Mouse (Mus musculus): Measurements from ENCODE around the gene Gm10376.
"Not testable (repeated sequence)": the region's sequence is repeated elsewhere in the genome, so short reads cannot be mapped to it uniquely, and the experiment has no call there.

Gene Gm10376

DNA sequence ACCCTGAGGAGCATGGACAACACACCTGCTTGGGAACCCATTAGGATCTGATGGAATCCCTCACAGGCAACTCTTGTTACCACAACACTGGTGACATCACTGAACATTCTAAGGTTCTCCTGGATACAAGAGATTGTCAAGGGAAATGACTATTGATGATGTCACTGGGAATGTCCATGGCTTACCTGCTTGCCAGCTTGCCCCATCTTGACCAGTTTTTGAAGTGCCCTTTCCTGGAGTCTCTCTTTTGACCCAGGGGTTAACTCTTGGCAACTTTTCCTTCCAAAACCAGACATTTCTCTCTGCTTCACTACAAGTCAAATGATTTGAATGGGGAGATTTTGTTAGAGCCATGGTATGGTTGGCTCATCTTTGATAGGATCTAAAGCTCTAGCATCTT is at the start of gene Gm10376:
Gene Gm10376, minus strand, starts transcription at position 101 of the 400 bp plus-strand sequence.
- not testable (repeated sequence) for DNase-seq (ENCODE audit: low spot score in 2 of 2)

DNA sequence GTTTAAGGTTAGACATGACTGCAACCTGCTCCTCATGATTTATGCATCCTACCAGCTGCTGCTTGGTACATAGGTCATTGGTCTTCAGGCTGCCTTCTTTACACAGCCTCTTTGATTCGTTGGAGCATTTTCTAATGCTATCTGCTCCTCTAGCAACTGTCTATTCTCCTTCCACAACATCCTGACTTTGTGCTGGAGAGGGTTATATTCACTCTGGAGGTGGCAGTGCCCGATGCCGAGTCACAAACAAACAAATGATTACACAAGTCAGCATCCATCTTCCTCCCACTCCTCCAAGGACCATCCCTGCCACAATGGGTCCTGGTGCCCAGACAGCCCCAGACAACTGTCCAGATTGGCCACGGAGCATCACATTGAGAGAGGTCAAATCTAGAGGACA is 44.8 kb upstream of the Gm10376 start:
- DNase-seq (ENCODE audit: low spot score in 2 of 2): peak in 1 of 2 experiments; percentile 60

DNA sequence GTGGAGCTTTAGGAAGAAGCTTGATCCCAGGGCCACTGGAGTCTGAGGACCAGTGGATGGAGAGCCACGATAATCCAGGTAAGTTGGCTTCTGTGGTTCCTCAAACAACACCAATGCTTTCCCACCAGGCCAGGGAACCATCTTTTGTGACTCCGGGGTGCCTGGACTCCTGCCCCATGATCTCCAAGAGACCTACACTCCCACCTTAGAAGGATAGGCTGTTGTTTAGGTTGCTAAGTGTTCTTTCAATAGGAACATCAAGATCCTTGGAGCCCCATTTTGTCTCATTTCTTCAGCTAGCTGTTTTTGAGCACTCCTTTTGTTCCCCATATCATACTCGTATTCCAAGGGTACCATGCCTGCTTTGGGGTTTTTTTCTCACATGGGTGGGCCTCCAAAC is 42.6 kb upstream of the Gm10376 start:
- DNase-seq (ENCODE audit: low spot score in 2 of 2): peak; percentile 11 to 60

DNA sequence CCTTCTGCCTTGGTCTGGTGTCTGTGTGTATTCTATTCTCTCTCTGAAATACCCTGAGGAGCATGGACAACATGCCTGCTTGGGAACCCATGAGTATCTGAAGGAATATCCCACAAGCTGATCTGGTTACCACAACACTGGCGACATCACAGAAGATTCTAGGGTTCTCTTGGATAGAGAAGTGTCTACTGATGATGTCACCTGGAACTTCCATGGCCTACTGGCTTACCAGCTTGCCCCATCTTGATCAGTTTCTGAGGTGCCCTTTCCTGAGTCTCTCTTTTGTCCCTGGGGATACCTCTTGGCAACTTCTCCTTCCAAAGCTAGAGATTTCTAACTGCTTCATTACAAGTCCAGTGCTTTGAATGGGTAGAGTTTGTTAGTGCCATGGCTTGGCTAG is 21.9 kb downstream of the Gm10376 start, which contains the start of gene Gm8082:
Gene Gm8082, minus strand, starts transcription at position 101 of the 400 bp plus-strand sequence.
- DNase-seq (ENCODE audit: low spot score in 2 of 2): not testable (repeated sequence)

Data from spleen, postnatal 4 days (tissue).